ENCODE assay signal across 8 mouse cellular contexts in the genomic region with DNA sequence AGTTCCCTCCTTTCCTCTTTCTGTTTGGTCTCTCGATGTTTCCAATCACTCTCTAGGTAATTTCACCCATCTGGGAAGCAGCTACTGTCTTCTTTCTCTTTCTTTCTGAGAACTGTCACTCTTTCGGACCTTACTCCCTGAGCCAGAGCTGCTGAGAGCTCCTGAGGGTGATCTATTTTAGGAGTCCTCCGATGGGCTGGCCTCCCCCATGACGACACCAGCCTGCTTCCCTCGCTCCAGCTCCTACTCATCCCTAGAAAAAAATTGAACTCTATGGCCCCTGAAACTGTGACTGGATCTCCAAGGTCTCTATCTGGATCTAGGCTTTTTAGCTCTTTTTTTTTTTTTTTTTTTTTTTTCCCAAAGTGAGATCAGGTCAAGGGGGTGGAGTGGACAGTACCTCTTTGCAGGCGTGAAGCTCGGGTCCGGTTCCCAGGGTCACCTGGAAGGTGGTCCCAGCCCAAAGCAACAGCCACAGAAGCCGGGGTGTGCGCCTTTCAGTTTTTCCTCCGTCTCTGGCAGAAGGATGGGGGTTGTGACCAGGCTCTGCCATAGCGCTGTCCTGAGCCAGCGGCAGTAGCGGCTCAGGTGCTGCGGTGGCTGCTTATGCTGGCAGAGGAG. TPM values are rescaled to one million over a fixed set of nuclear protein-coding genes. Genes with fewer than 3 reads are reported as not detected.
A peak's percentile ranks its signal among the peaks of the same experiment; 100 is the strongest.
DNase-seq lines count a peak whose midpoint lies in the region; ATAC-seq and TF ChIP-seq lines count a peak whose summit lies in the region.

No protein-coding gene starts in this region.

- H3K27me3 ChIP-seq in heart, embryonic 14.5 days (ENCODE audit: control insufficient read depth, insufficient read depth, low read length), result peaks cover 16% of the 10 kb centered on the region; the same call in 1 of the 2 replicates
- H3K27me3 ChIP-seq in E14TG2a.4 (ENCODE audit: insufficient read depth, low read length), result peaks cover 31% of the 10 kb centered on the region
- no peaks in the 10 kb centered on the region for H3K27me3 ChIP-seq in forebrain, embryonic 14.5 days (replicated peaks; ENCODE audit: control insufficient read depth, insufficient read depth, low read length)
- peaks cover 20% of the 10 kb centered on the region for H3K27me3 ChIP-seq in limb, embryonic 15.5 days

- intact Hi-C loops in heart, postnatal 36 days (cut with DNase I), result no loop called here

- DNase-seq in heart, postnatal 36 days, result no peak
- no peak for DNase-seq in forebrain, embryonic 14.5 days (ENCODE audit: low spot score)
- no peak for DNase-seq in adipocyte (ENCODE audit: low spot score)
- DNase-seq in layer of hippocampus, adult 18-20 months (ENCODE audit: low spot score in 2 of 2), result no peak

- TF ChIP-seq CTCF in E14TG2a.4 (conservative IDR thresholded peaks at IDR 0.05; ENCODE audit: low read length), result no peak

- peak overlapping the region; percentile 16; the same call in 1 of the 2 replicates for H3K9ac ChIP-seq in heart, embryonic 14.5 days (ENCODE audit: low read length)
- H3K9ac ChIP-seq in forebrain, embryonic 14.5 days (ENCODE audit: low read length), result peak overlapping the region; percentile 44
- no peak overlapping the region for H3K9ac ChIP-seq in limb, embryonic 15.5 days

- ATAC-seq in heart, embryonic 14.5 days (ENCODE audit: insufficient number of reproducible peaks, insufficient read depth, low FRiP score, low read depth), result no peak
- no peak for ATAC-seq in forebrain, embryonic 14.5 days
- no peak for ATAC-seq in limb, embryonic 15.5 days (ENCODE audit: insufficient number of reproducible peaks, low FRiP score, low TSS enrichment, low read depth)
- no peak for ATAC-seq in inflammation-experienced regulatory T-cells, adult 6 months

- 4% methylated on average over 15 of the region's 15 CpGs for WGBS in heart, embryonic 14.5 days
- 6% methylated on average over 15 of the region's 15 CpGs for WGBS in forebrain, embryonic 14.5 days
- 8% methylated on average over 15 of the region's 15 CpGs for WGBS in limb, embryonic 15.5 days

- peak overlapping the region; percentile 59 for H3K4me2 ChIP-seq in heart, embryonic 14.5 days (ENCODE audit: low read length)
- peak overlapping the region; percentile 90 for H3K4me2 ChIP-seq in forebrain, embryonic 14.5 days (ENCODE audit: low read length)
- peak overlapping the region; percentile 88 for H3K4me2 ChIP-seq in limb, embryonic 15.5 days

- H3K27ac ChIP-seq in heart, embryonic 14.5 days (replicated peaks in 1 of 2; ENCODE audit: control insufficient read depth in 1 of 2, insufficient read depth in 1 of 2, low read depth in 2 of 2, low read length in 2 of 2), result no peak overlapping the region
- H3K27ac ChIP-seq in forebrain, embryonic 14.5 days (ENCODE audit: low read depth, low read length), result no peak overlapping the region
- H3K27ac ChIP-seq in limb, embryonic 15.5 days, result no peak overlapping the region

- peak overlapping the region; percentile 32 to 42 for H3K4me3 ChIP-seq in heart, embryonic 14.5 days (ENCODE audit: control insufficient read depth in 1 of 2, insufficient read depth in 1 of 2, low read depth in 1 of 2, low read length in 2 of 2)
- peak overlapping the region; percentile 76 for H3K4me3 ChIP-seq in E14TG2a.4 (replicated peaks; ENCODE audit: low read length)
- peak overlapping the region; percentile 43 for H3K4me3 ChIP-seq in forebrain, embryonic 14.5 days (ENCODE audit: low read depth, low read length)
- H3K4me3 ChIP-seq in limb, embryonic 15.5 days, result peak overlapping the region; percentile 42

- no peaks in the 10 kb centered on the region for H3K9me3 ChIP-seq in heart, embryonic 14.5 days (ENCODE audit: control insufficient read depth, low read length)
- no peaks in the 10 kb centered on the region for H3K9me3 ChIP-seq in E14TG2a.4 (ENCODE audit: low read length)
- H3K9me3 ChIP-seq in forebrain, embryonic 14.5 days (replicated peaks; ENCODE audit: control insufficient read depth, low read length), result no peaks in the 10 kb centered on the region
- H3K9me3 ChIP-seq in limb, embryonic 15.5 days, result no peaks in the 10 kb centered on the region

- H3K4me1 ChIP-seq in heart, embryonic 14.5 days (ENCODE audit: control insufficient read depth in 2 of 2, insufficient read depth in 2 of 2, low read length in 2 of 2), result peaks cover 6 to 11% of the 10 kb centered on the region in 2 experiments; a peak in 3 of 4 replicates
- peaks cover 11% of the 10 kb centered on the region for H3K4me1 ChIP-seq in E14TG2a.4 (replicated peaks; ENCODE audit: low read depth, low read length)
- peaks cover 7% of the 10 kb centered on the region for H3K4me1 ChIP-seq in forebrain, embryonic 14.5 days (ENCODE audit: control insufficient read depth, insufficient read depth, low read length)
- peaks cover 20% of the 10 kb centered on the region for H3K4me1 ChIP-seq in limb, embryonic 15.5 days

- H3K36me3 ChIP-seq in heart, embryonic 14.5 days (ENCODE audit: control insufficient read depth, insufficient read depth, low read length), result no peaks in the 10 kb centered on the region
- no peaks in the 10 kb centered on the region for H3K36me3 ChIP-seq in E14TG2a.4 (ENCODE audit: insufficient read depth, low read length)
- no peaks in the 10 kb centered on the region for H3K36me3 ChIP-seq in forebrain, embryonic 14.5 days (ENCODE audit: control insufficient read depth, insufficient read depth, low read length)
- no peaks in the 10 kb centered on the region for H3K36me3 ChIP-seq in limb, embryonic 15.5 days

RNA-seq across cellular contexts. Expression of a gene that starts 0.3 kb away (rescaled TPM):
- polyA plus RNA-seq in heart, embryonic 14.5 days (2014; fragmentation: Nextera tagmentation; extraction: Ambion mirVana), result 0.73 and 0.80 TPM in 2 replicates
- not detected for total RNA-seq in heart, postnatal 36 days (2021)
- 8.7 and 12.2 TPM in 2 replicates for polyA plus RNA-seq in forebrain, embryonic 14.5 days (2014; fragmentation: Nextera tagmentation; extraction: Ambion mirVana)
- polyA plus RNA-seq in limb, embryonic 15.5 days (2015; fragmentation: Nextera tagmentation; extraction: Ambion mirVana), result 0.63 and 0.77 TPM in 2 replicates
- 1 to 10 TPM; 1.4 to 2.6 (median 2.4) TPM for polyA plus RNA-seq in inflammation-experienced regulatory T-cells, adult 6 months (2017; shearing (Covaris generic))
- total RNA-seq in layer of hippocampus, adult 18-20 months (2021), result 10 to 100 TPM; 25.3 to 32.2 TPM

RNA-seq across cellular contexts. Expression of a gene that starts 2.1 kb away (rescaled TPM):
- polyA plus RNA-seq in heart, embryonic 14.5 days (2014; fragmentation: Nextera tagmentation; extraction: Ambion mirVana), result not detected in 2 replicates
- not detected for total RNA-seq in heart, postnatal 36 days (2021)
- polyA plus RNA-seq in forebrain, embryonic 14.5 days (2014; fragmentation: Nextera tagmentation; extraction: Ambion mirVana), result 1.3 and 2.0 TPM in 2 replicates
- polyA plus RNA-seq in limb, embryonic 15.5 days (2015; fragmentation: Nextera tagmentation; extraction: Ambion mirVana), result 0.26 TPM in 1 of 2 replicates, not detected in the other
- polyA plus RNA-seq in inflammation-experienced regulatory T-cells, adult 6 months (2017; shearing (Covaris generic)), result not detected
- total RNA-seq in layer of hippocampus, adult 18-20 months (2021), result 1 to 10 TPM; 3.1 TPM

RNA-seq across cellular contexts. Expression of a gene that starts 26.3 kb away (rescaled TPM):
- polyA plus RNA-seq in heart, embryonic 14.5 days (2014; fragmentation: Nextera tagmentation; extraction: Ambion mirVana), result 32.1 and 35.6 TPM in 2 replicates
- total RNA-seq in heart, postnatal 36 days (2021), result 10 to 100 TPM; 27.0 to 29.9 TPM
- polyA plus RNA-seq in forebrain, embryonic 14.5 days (2014; fragmentation: Nextera tagmentation; extraction: Ambion mirVana), result 56.3 and 62.0 TPM in 2 replicates
- polyA plus RNA-seq in limb, embryonic 15.5 days (2015; fragmentation: Nextera tagmentation; extraction: Ambion mirVana), result 52.2 and 53.4 TPM in 2 replicates
- polyA plus RNA-seq in inflammation-experienced regulatory T-cells, adult 6 months (2017; shearing (Covaris generic)), result 10 to 100 TPM; 28.1 to 34.8 (median 29.9) TPM
- 10 to 100 TPM; 56.7 to 58.7 TPM for total RNA-seq in layer of hippocampus, adult 18-20 months (2021)

RNA-seq across cellular contexts. Expression of a gene that starts 35.5 kb away (rescaled TPM):
- polyA plus RNA-seq in heart, embryonic 14.5 days (2014; fragmentation: Nextera tagmentation; extraction: Ambion mirVana), result 23.3 and 24.8 TPM in 2 replicates
- 10 to 100 TPM; 14.8 to 17.5 TPM for total RNA-seq in heart, postnatal 36 days (2021)
- polyA plus RNA-seq in forebrain, embryonic 14.5 days (2014; fragmentation: Nextera tagmentation; extraction: Ambion mirVana), result 51.8 and 54.1 TPM in 2 replicates
- 48.7 and 53.5 TPM in 2 replicates for polyA plus RNA-seq in limb, embryonic 15.5 days (2015; fragmentation: Nextera tagmentation; extraction: Ambion mirVana)
- polyA plus RNA-seq in inflammation-experienced regulatory T-cells, adult 6 months (2017; shearing (Covaris generic)), result 10 to 100 TPM; 17.3 to 27.6 (median 26.4) TPM
- 10 to 100 TPM; 20.4 to 23.0 TPM for total RNA-seq in layer of hippocampus, adult 18-20 months (2021)

RNA-seq across cellular contexts. Expression of a gene that starts 55.1 kb away (rescaled TPM):
- 8.0 and 10.0 TPM in 2 replicates for polyA plus RNA-seq in heart, embryonic 14.5 days (2014; fragmentation: Nextera tagmentation; extraction: Ambion mirVana)
- 1 to 10 TPM; 7.6 to 9.5 TPM for total RNA-seq in heart, postnatal 36 days (2021)
- 87.8 and 112 TPM in 2 replicates for polyA plus RNA-seq in forebrain, embryonic 14.5 days (2014; fragmentation: Nextera tagmentation; extraction: Ambion mirVana)
- 15.8 and 18.1 TPM in 2 replicates for polyA plus RNA-seq in limb, embryonic 15.5 days (2015; fragmentation: Nextera tagmentation; extraction: Ambion mirVana)
- 1 to 10 TPM; 5.2 to 8.4 (median 8.2) TPM for polyA plus RNA-seq in inflammation-experienced regulatory T-cells, adult 6 months (2017; shearing (Covaris generic))
- total RNA-seq in layer of hippocampus, adult 18-20 months (2021), result 100 to 1,000 TPM; 112 to 128 TPM
